Mouse (Mus musculus) megakaryocyte-erythroid progenitor cell, adult 5-6 weeks (primary cell): Measurements from ENCODE around the gene Gkn3. TPM values are rescaled to one million over a fixed set of nuclear protein-coding genes. Genes with fewer than 3 reads are reported as not detected.

Source experiments
- ATAC-seq: replicated peaks from 2 replicates; pipeline ENCODE4 v1.8.0; 2016; ENCODE audit warnings: mild to moderate bottlenecking, inconsistent platforms; ENCODE audit not compliant: severe bottlenecking, poor library complexity, low FRiP score, low TSS enrichment
- total RNA-seq, 2 experiments: library from RNA; stranded (forward) in 1 of 2; stranded (reverse) in 1 of 2; fragments of 200-1000, 215-1000 nt in 1 of 2; fragments of >200 nt in 1 of 2; fragmentation: Nextera tagmentation in 1 of 2; gene quantifications; 2 replicates each; pipeline ENCODE4 v1.2.3; 2014 to 2017

Gkn3 gene
- total RNA-seq, 2 experiments from 2014 or later: not detected

- ATAC-seq: no peak
Observed at GRCm38 (mm10) chr6:87373057-87373456, 15.7 kb downstream of the Gkn3 start, which contains the start of gene Gkn2. Gkn2 (plus strand) TSS chr6:87373357.

GRCm38 (mm10) chr6:87369223-87369622 lies 19.5 kb downstream of the Gkn3 start:
- no peak for ATAC-seq

- ATAC-seq: peak; percentile 22; the same call in 1 of the 2 replicates
Observed at GRCm38 (mm10) chr6:87354441-87354840, 34.3 kb downstream of the Gkn3 start.

GRCm38 (mm10) chr6:87350829-87351228 lies 37.9 kb downstream of the Gkn3 start, which contains the start of gene Gkn1:
Gkn1 (minus strand) TSS chr6:87350942.
- no peak for ATAC-seq

- no peak for ATAC-seq
Observed at GRCm38 (mm10) chr6:87335935-87336295, 52.8 kb downstream of the Gkn3 start.

GRCm38 (mm10) chr6:87335091-87335934 lies 53.4 kb downstream of the Gkn3 start, which contains the start of gene Antxr1:
Antxr1 (minus strand) TSS chr6:87335821.
- ATAC-seq: no peak

GRCm38 (mm10) chr6:87334361-87335090 lies 54.2 kb downstream of the Gkn3 start:
- no peak for ATAC-seq

Other genes with a start within 250 kb of the Gkn3 start
- gene Antxr1, start 53.1 kb downstream of the Gkn3 start, total RNA-seq (2014; fragmentation: Nextera tagmentation): not detected in 2 replicates
- gene Antxr1, start 53.1 kb downstream of the Gkn3 start, total RNA-seq (2017): not detected in 2 replicates
- not detected in 2 replicates for gene Gkn1, start 38.0 kb downstream of the Gkn3 start, total RNA-seq (2014; fragmentation: Nextera tagmentation)
- not detected in 2 replicates for gene Gkn1, start 38.0 kb downstream of the Gkn3 start, total RNA-seq (2017)
- not detected in 2 replicates for gene Gkn2, start 15.6 kb downstream of the Gkn3 start, total RNA-seq (2014; fragmentation: Nextera tagmentation)
- gene Gkn2, start 15.6 kb downstream of the Gkn3 start, total RNA-seq (2017): not detected in 2 replicates
- gene Bmp10, start 40.1 kb upstream of the Gkn3 start, total RNA-seq (2014; fragmentation: Nextera tagmentation): not detected in 2 replicates
- gene Bmp10, start 40.1 kb upstream of the Gkn3 start, total RNA-seq (2017): not detected in 2 replicates
- gene Arhgap25, start 144.3 kb upstream of the Gkn3 start, total RNA-seq (2014; fragmentation: Nextera tagmentation): 4.4 and 6.9 TPM in 2 replicates
- gene Arhgap25, start 144.3 kb upstream of the Gkn3 start, total RNA-seq (2017): 8.5 and 9.0 TPM in 2 replicates
- gene Prokr1, start 201.8 kb upstream of the Gkn3 start, total RNA-seq (2014; fragmentation: Nextera tagmentation): 0.27 and 2.0 TPM in 2 replicates
- 0.85 and 1.4 TPM in 2 replicates for gene Prokr1, start 201.8 kb upstream of the Gkn3 start, total RNA-seq (2017)